ENCODE assay signal across 8 mouse cellular contexts in genomic region chr3:21934731-21935271, GRCm38 (mm10).
DNase-seq lines count a peak whose midpoint lies in the region; ATAC-seq and TF ChIP-seq lines count a peak whose summit lies in the region.

No protein-coding gene starts in this region.

- no peak for ATAC-seq in heart, embryonic 12.5 days (ENCODE audit: insufficient number of reproducible peaks, low FRiP score)
- 0 out of 2 replicates have a peak, but pooled peaks have one; percentile 1 for ATAC-seq in limb, embryonic 11.5 days (ENCODE audit: insufficient number of reproducible peaks, low FRiP score, low TSS enrichment, low read depth)
- ATAC-seq in midbrain, embryonic 15.5 days (replicated peaks): no peak

- no peak; the same call in 1 of the 2 replicates for TF ChIP-seq CTCF in left cerebral cortex, adult 2 months (IDR thresholded peaks at IDR 0.05)

- intact Hi-C loops in left cerebral cortex, adult 2 months (cut with DNase I): loop anchor here (5.0 to 10.0 kb wide), 4 partner anchors 290 to 580 kb away; no protein-coding TSS in a partner anchor

- 26% methylated on average over 5 of the region's 5 CpGs for WGBS in heart, embryonic 12.5 days
- WGBS in limb, embryonic 11.5 days: 1% methylated on average over 5 of the region's 5 CpGs
- 4% methylated on average over 5 of the region's 5 CpGs for WGBS in midbrain, embryonic 15.5 days

- H3K9me3 ChIP-seq in heart, embryonic 12.5 days (replicated peaks): no peaks in the 10 kb centered on the region
- no peaks in the 10 kb centered on the region for H3K9me3 ChIP-seq in limb, embryonic 11.5 days (ENCODE audit: control insufficient read depth, low read length)
- H3K9me3 ChIP-seq in midbrain, embryonic 15.5 days: no peaks in the 10 kb centered on the region

- H3K9ac ChIP-seq in heart, embryonic 12.5 days: 0 out of 2 replicates have a peak overlapping the region, but pooled peaks have one; percentile 18
- H3K9ac ChIP-seq in limb, embryonic 11.5 days (ENCODE audit: low read length): no peak overlapping the region; the same call in 1 of the 2 replicates
- no peak overlapping the region for H3K9ac ChIP-seq in midbrain, embryonic 15.5 days

- H3K4me3 ChIP-seq in left cerebral cortex, adult 2 months: peak overlapping the region; percentile 53; the same call in 1 of the 2 replicates
- H3K4me3 ChIP-seq in heart, embryonic 12.5 days: no peak overlapping the region
- no peak overlapping the region for H3K4me3 ChIP-seq in limb, embryonic 11.5 days (ENCODE audit: low read depth, low read length)
- no peak overlapping the region for H3K4me3 ChIP-seq in midbrain, embryonic 15.5 days

- H3K4me1 ChIP-seq in heart, embryonic 12.5 days (replicated peaks): peaks cover 30% of the 10 kb centered on the region
- H3K4me1 ChIP-seq in limb, embryonic 11.5 days (ENCODE audit: control insufficient read depth, insufficient read depth, low read length): peaks cover 19% of the 10 kb centered on the region
- H3K4me1 ChIP-seq in midbrain, embryonic 15.5 days: peaks cover 38% of the 10 kb centered on the region

- peak overlapping the region; percentile 98 for H3K27ac ChIP-seq in left cerebral cortex, adult 2 months
- H3K27ac ChIP-seq in heart, embryonic 12.5 days (ENCODE audit: poor library complexity, severe bottlenecking): peak overlapping the region; percentile 53
- peak overlapping the region; percentile 84 for H3K27ac ChIP-seq in limb, embryonic 11.5 days (replicated peaks; ENCODE audit: low read depth, low read length)
- H3K27ac ChIP-seq in midbrain, embryonic 15.5 days: peak overlapping the region; percentile 89

- no peaks in the 10 kb centered on the region for H3K27me3 ChIP-seq in heart, embryonic 12.5 days (replicated peaks)
- no peaks in the 10 kb centered on the region for H3K27me3 ChIP-seq in limb, embryonic 11.5 days (ENCODE audit: control insufficient read depth, insufficient read depth, low read length)
- no peaks in the 10 kb centered on the region for H3K27me3 ChIP-seq in midbrain, embryonic 15.5 days (replicated peaks)

- DNase-seq in left cerebral cortex, adult 2 months (ENCODE audit: extremely low spot score in 1 of 2, low spot score in 2 of 2): no peak
- DNase-seq in left cerebral cortex, adult 18-20 months (ENCODE audit: low spot score in 2 of 2): no peak
- peak; percentile 56 for DNase-seq in cerebellum, adult 9-10 months
- DNase-seq in limb, embryonic 11.5 days (ENCODE audit: low spot score): peak; percentile 41
- DNase-seq in adrenal gland, postnatal 14 days: no peak
- no peak for DNase-seq in right cerebral cortex, adult 2 months (ENCODE audit: low spot score in 2 of 2)

- no peaks in the 10 kb centered on the region for H3K36me3 ChIP-seq in heart, embryonic 12.5 days
- H3K36me3 ChIP-seq in limb, embryonic 11.5 days (ENCODE audit: control insufficient read depth, insufficient read depth, low read length): no peaks in the 10 kb centered on the region
- no peaks in the 10 kb centered on the region for H3K36me3 ChIP-seq in midbrain, embryonic 15.5 days (replicated peaks)

- peak overlapping the region; percentile 35; the same call in 1 of the 2 replicates for H3K4me2 ChIP-seq in heart, embryonic 12.5 days
- H3K4me2 ChIP-seq in limb, embryonic 11.5 days (ENCODE audit: low read depth, severe bottlenecking): peak overlapping the region; percentile 45
- peak overlapping the region; percentile 53 for H3K4me2 ChIP-seq in midbrain, embryonic 15.5 days

Comparison
In these comparisons a context has a peak if more than half of its experiments do, and no peak if none do; other contexts are left out.
1. DNase-seq: peak in cerebellum, adult 9-10 months (single experiment) and limb, embryonic 11.5 days (single experiment); none in left cerebral cortex, adult 2 months (0 of 2), left cerebral cortex, adult 18-20 months (0 of 2), adrenal gland, postnatal 14 days (single experiment) and right cerebral cortex, adult 2 months (0 of 2).
2. Peak in every context shown above with its lines, with median percentiles within 50 percentile points of each other: H3K27ac ChIP-seq and H3K4me2 ChIP-seq.